Mouse (Mus musculus): ENCODE data around the gene Ssxb9. TPM values are rescaled to one million over a fixed set of nuclear protein-coding genes. Genes with fewer than 3 reads are reported as not detected.
"Not testable (repeated sequence)": the region's sequence is repeated elsewhere in the genome, so short reads cannot be mapped to it uniquely, and the experiment has no call there.

Gene Ssxb9
- not detected for total RNA-seq (2018; cell fraction: chromatin; rRNA removed)
- not detected for total RNA-seq (2018; cell fraction: cytosol; rRNA removed)
- total RNA-seq (2018; cell fraction: nucleus; rRNA removed), result not detected
- polyA plus RNA-seq (2018), result not detected in 3 replicates

DNA sequence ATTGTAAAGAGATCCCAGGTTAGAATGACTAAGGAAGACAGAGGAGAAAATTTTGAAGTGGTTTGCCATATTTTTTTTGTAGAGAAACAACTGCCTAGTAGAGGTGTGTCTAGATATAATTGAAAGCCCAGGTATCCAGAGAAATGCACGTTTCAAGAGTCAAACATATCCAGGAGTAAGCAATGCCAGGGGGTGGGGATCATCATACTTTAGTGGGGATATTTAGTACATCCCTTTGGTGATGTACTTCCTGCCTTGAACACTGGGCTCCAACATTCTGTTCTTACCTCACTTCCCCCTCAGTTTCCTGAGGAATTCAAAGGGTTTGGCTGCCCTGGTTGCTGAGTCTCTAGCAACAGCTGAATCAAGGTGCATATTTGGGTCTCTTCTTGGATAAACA, at the start of gene Ssxb9:
Gene Ssxb9, plus strand, starts transcription at position 301 of the 400 bp plus-strand sequence.
- H3K4me3 ChIP-seq (ENCODE audit: inconsistent target); H3K79me2 ChIP-seq (ENCODE audit: inconsistent target); H3K27ac ChIP-seq; H3K36me3 ChIP-seq (ENCODE audit: inconsistent target): not testable (repeated sequence)
- WGBS (ENCODE audit: missing documents), result 43% methylated on average over 1 of the region's 1 CpGs

DNA sequence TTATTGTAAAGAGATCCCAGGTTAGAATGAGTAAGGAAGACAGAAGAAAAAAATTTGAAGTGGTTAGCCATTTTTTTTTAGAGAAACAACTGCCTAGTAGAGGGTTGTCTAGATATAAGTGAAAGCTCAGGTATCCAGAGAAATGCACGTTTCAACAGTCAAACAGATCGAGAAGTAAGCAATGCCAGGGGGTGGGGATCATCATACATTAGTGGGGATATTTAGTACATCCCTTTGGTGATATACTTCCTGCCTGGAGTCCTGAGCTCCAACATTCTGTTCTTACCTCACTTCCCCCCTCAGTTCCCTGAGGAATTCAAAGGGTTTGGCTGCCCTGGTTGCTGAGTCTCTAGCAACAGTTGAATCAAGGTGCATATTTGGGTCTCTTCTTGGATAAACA, 39.7 kb upstream of the Ssxb9 start, which contains the start of gene Ssxb10:
Gene Ssxb10, plus strand, starts transcription at position 301 of the 400 bp plus-strand sequence.
- no peaks in the 10 kb centered on the region for H3K79me2 ChIP-seq (ENCODE audit: inconsistent target)
- no peak within 1 kb of the TSS for H3K4me3 ChIP-seq (ENCODE audit: inconsistent target)
- no peaks in the 10 kb centered on the region for H3K36me3 ChIP-seq (ENCODE audit: inconsistent target)
- 67% methylated on average over 2 of the region's 2 CpGs for WGBS (ENCODE audit: missing documents)
- H3K27ac ChIP-seq, result no peak within 1 kb of the TSS

DNA sequence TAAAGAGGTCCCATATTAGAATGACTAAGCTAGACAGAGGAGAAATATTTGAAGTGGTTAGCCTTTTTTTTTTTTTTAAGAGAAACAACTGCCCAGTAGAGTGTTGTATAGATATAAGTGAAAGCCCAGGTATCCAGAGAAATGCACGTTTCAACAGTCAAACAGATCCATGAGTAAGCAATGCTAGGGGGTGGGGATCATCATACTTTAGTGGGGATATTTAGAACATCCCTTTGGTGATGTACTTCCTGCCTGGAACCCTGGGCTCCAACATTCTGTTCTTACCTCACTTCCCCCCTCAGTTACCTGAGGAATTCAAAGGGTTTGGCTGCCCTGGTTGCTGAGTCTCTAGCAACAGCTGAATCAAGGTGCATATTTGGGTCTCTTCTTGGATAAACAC, 46.2 kb downstream of the Ssxb9 start, which contains the start of gene Ssxb1:
Gene Ssxb1, plus strand, starts transcription at position 301 of the 400 bp plus-strand sequence.
- H3K79me2 ChIP-seq (ENCODE audit: inconsistent target); H3K27ac ChIP-seq; H3K4me3 ChIP-seq (ENCODE audit: inconsistent target); H3K36me3 ChIP-seq (ENCODE audit: inconsistent target): not testable (repeated sequence)
- 11% methylated on average over 1 of the region's 1 CpGs for WGBS (ENCODE audit: missing documents)

Other genes with a start within 250 kb of the Ssxb9 start
- 19.0 to 31.3 TPM (median 22.7 TPM) in 3 replicates for gene Wdr13, start 234.1 kb upstream of the Ssxb9 start, polyA plus RNA-seq (2018)
- gene Rbm3, start 221.1 kb upstream of the Ssxb9 start, polyA plus RNA-seq (2018), result 335 to 573 TPM (median 513 TPM) in 3 replicates
- gene Tbc1d25, start 190.8 kb upstream of the Ssxb9 start, polyA plus RNA-seq (2018), result 5.8 to 6.8 TPM (median 6.5 TPM) in 3 replicates
- 45.9 to 52.0 TPM (median 47.6 TPM) in 3 replicates for gene Ebp, start 173.5 kb upstream of the Ssxb9 start, polyA plus RNA-seq (2018)
- 0.90 to 1.2 TPM (median 0.98 TPM) in 3 replicates for gene Porcn, start 160.5 kb upstream of the Ssxb9 start, polyA plus RNA-seq (2018)
- 8.2 to 10.3 TPM (median 8.3 TPM) in 3 replicates for gene Ftsj1, start 114.6 kb upstream of the Ssxb9 start, polyA plus RNA-seq (2018)
- gene Slc38a5, start 95.8 kb upstream of the Ssxb9 start, polyA plus RNA-seq (2018), result not detected in 3 replicates
- gene Ssxb10, start 39.6 kb upstream of the Ssxb9 start, polyA plus RNA-seq (2018), result not detected in 3 replicates
- not detected in 3 replicates for gene Ssxb1, start 46.3 kb downstream of the Ssxb9 start, polyA plus RNA-seq (2018)
- not detected in 3 replicates for gene Ssxb2, start 94.7 kb downstream of the Ssxb9 start, polyA plus RNA-seq (2018)
- not detected in 3 replicates for gene Gm14459, start 158.0 kb downstream of the Ssxb9 start, polyA plus RNA-seq (2018)
- not detected in 3 replicates for gene Ssxb6, start 181.3 kb downstream of the Ssxb9 start, polyA plus RNA-seq (2018)
- gene Ssxb3, start 224.8 kb downstream of the Ssxb9 start, polyA plus RNA-seq (2018), result not detected in 3 replicates

Measured in macrophage (primary cell).